Mouse (Mus musculus): ENCODE data around the gene Adgra3. TPM values are rescaled to one million over a fixed set of nuclear protein-coding genes. Genes with fewer than 3 reads are reported as not detected.

The Adgra3 gene
- total and polyA plus RNA-seq, 3 experiments, result not detected

GRCm38 (mm10) chr5:50048271-50048851 is 10.4 kb downstream of the Adgra3 start:
- Histone ChIP-seq H3K9ac (ENCODE audit: control insufficient read depth, low read depth, low read length, poor library complexity, severe bottlenecking) (no peak overlapping the region), H3K4me3 (ENCODE audit: control insufficient read depth in 1 of 2, insufficient read depth in 1 of 2, low read depth in 2 of 2, low read length in 2 of 2) (no peak overlapping the region), H3K27ac (ENCODE audit: control insufficient read depth, low read depth, low read length) (no peak overlapping the region), H3K9me3 (replicated peaks; ENCODE audit: insufficient read depth, low read length) (no peaks in the 10 kb centered on the region), H3K79me2 (ENCODE audit: control insufficient read depth, insufficient read depth, low read length, poor library complexity) (no peaks in the 10 kb centered on the region), H3K36me3 (ENCODE audit: control insufficient read depth in 1 of 2, insufficient read depth in 2 of 2, low read length in 2 of 2) (no peaks in the 10 kb centered on the region), H3K27me3 (ENCODE audit: control insufficient read depth in 1 of 2, insufficient read depth in 2 of 2, low read length in 2 of 2) (no peaks in the 10 kb centered on the region), H3K4me1 (ENCODE audit: control insufficient read depth in 1 of 2, insufficient read depth in 2 of 2, low read length in 2 of 2) (no peaks in the 10 kb centered on the region)
- no peak for TF ChIP-seq KAT2A (conservative IDR thresholded peaks at IDR 0.05; ENCODE audit: low read depth, low read length)
- no peak for TF ChIP-seq NELFE (IDR thresholded peaks at IDR 0.05; ENCODE audit: low read depth, low read length)
- TF ChIP-seq BHLHE40 (IDR thresholded peaks at IDR 0.05; ENCODE audit: borderline replicate concordance, low read depth, low read length), result no peak
- no peak for TF ChIP-seq ETS1 (IDR thresholded peaks at IDR 0.05; ENCODE audit: low read depth, low read length)
- no peak for TF ChIP-seq POLR2AphosphoS2 (IDR thresholded peaks at IDR 0.05; ENCODE audit: low read length)
- TF ChIP-seq USF2 (IDR thresholded peaks at IDR 0.05; ENCODE audit: borderline replicate concordance in 1 of 2, insufficient read depth in 1 of 2, low read depth in 1 of 2, low read length in 2 of 2), result no peak
- no peak for TF ChIP-seq E2F4 (IDR thresholded peaks at IDR 0.05; ENCODE audit: borderline replicate concordance, low read depth, low read length)
- TF ChIP-seq RCOR1 (IDR thresholded peaks at IDR 0.05; ENCODE audit: low read depth, low read length), result no peak
- TF ChIP-seq ZKSCAN1 (IDR thresholded peaks at IDR 0.05; ENCODE audit: low read depth, low read length), result no peak
- no peak for TF ChIP-seq MYC (IDR thresholded peaks at IDR 0.05; ENCODE audit: low read depth, low read length)
- TF ChIP-seq MEF2A (IDR thresholded peaks at IDR 0.05; ENCODE audit: extremely low read depth, insufficient replicate concordance, low read depth, low read length, poor library complexity, severe bottlenecking), result no peak
- TF ChIP-seq EP300 (IDR thresholded peaks at IDR 0.05; ENCODE audit: low read depth in 1 of 2, low read length in 2 of 2), result no peak
- no peak for TF ChIP-seq TBP (IDR thresholded peaks at IDR 0.05; ENCODE audit: low read depth, low read length)
- DNase-seq (ENCODE audit: low read depth, low spot score), result no peak

GRCm38 (mm10) chr5:50045180-50045579 is 13.6 kb downstream of the Adgra3 start:
- Histone ChIP-seq H3K27ac (ENCODE audit: control insufficient read depth, low read depth, low read length) (no peak overlapping the region), H3K27me3 (ENCODE audit: control insufficient read depth in 1 of 2, insufficient read depth in 2 of 2, low read length in 2 of 2) (no peaks in the 10 kb centered on the region), H3K4me3 (ENCODE audit: control insufficient read depth in 1 of 2, insufficient read depth in 1 of 2, low read depth in 2 of 2, low read length in 2 of 2) (no peak overlapping the region), H3K9me3 (replicated peaks; ENCODE audit: insufficient read depth, low read length) (no peaks in the 10 kb centered on the region), H3K36me3 (ENCODE audit: control insufficient read depth in 1 of 2, insufficient read depth in 2 of 2, low read length in 2 of 2) (no peaks in the 10 kb centered on the region), H3K9ac (ENCODE audit: control insufficient read depth, low read depth, low read length, poor library complexity, severe bottlenecking) (no peak overlapping the region), H3K4me1 (ENCODE audit: control insufficient read depth in 1 of 2, insufficient read depth in 2 of 2, low read length in 2 of 2) (no peaks in the 10 kb centered on the region), H3K79me2 (ENCODE audit: control insufficient read depth, insufficient read depth, low read length, poor library complexity) (no peaks in the 10 kb centered on the region)
- TF ChIP-seq POLR2AphosphoS5 (IDR thresholded peaks at IDR 0.05; ENCODE audit: borderline replicate concordance, low read depth, low read length) (no peak), GATA1 (IDR thresholded peaks at IDR 0.05; ENCODE audit: low read depth, low read length) (no peak)
- DNase-seq (ENCODE audit: low read depth, low spot score), result no peak

Data from MEL (cell line).